Comparison of ENCODE assay signal across 9 mouse cellular contexts in the genomic region with DNA sequence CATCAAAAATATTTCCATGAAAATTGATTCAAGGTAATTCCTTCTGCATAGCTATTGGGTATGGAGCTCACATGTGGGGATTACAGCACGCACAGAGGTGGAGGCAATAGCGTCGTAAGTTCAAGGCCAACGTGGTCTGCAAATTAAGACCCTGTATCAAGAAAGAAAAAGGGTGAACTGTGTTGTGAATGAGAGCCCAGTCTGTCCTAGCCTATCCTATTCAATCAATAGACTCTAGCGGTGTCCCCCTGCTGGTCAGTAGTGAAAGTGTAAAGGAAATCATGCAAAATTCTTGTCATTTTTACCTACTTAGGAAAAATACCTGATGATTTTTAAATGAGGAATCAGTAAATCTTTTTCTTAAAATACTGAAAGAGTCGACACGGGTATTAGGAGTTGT. TPM values are rescaled to one million over a fixed set of nuclear protein-coding genes. Genes with fewer than 3 reads are reported as not detected.
A peak's percentile ranks its signal among the peaks of the same experiment; 100 is the strongest.
DNase-seq lines count a peak whose midpoint lies in the region; ATAC-seq lines count a peak whose summit lies in the region.
"Had no signal": no experiment of that assay in that cellular context is flagged by ENCODE, and none has a peak within 500 bp of the region (broad histone marks: within the 10 kb centered on the region; RNA-seq: fewer than 3 reads in every experiment).

No protein-coding gene starts in this region.

- no peak overlapping the region for H3K27ac ChIP-seq in forebrain, embryonic 12.5 days
- H3K27ac ChIP-seq: limb, embryonic 12.5 days had no signal

- WGBS in forebrain, embryonic 12.5 days, result 34% methylated on average over 7 of the region's 7 CpGs

- ATAC-seq in cerebellum, adult (ENCODE audit: insufficient number of reproducible peaks, low FRiP score, low TSS enrichment), result no peak
- peak; percentile 77; the same call in 1 of the 2 replicates for ATAC-seq in forebrain, embryonic 12.5 days (ENCODE audit: low FRiP score)

- no peaks in the 10 kb centered on the region for H3K9me3 ChIP-seq in forebrain, embryonic 12.5 days
- H3K9me3 ChIP-seq: limb, embryonic 12.5 days had no signal

- DNase-seq in cerebellum, postnatal 14 days, result peak; percentile 55 to 62
- DNase-seq in testis, postnatal 10 days (ENCODE audit: low spot score), result peak; percentile 51
- DNase-seq in testis, postnatal 14 days (ENCODE audit: low spot score), result no peak
- peak; percentile 32 to 61 for DNase-seq in kidney, postnatal 36 days
- peak; percentile 53 for DNase-seq in naive thymus-derived CD4-positive, alpha-beta T cell, adult 2 months (ENCODE audit: low read depth)
- DNase-seq in frontal cortex, postnatal 10 days (ENCODE audit: low spot score in 2 of 2), result no peak

- no peaks in the 10 kb centered on the region for H3K4me1 ChIP-seq in forebrain, embryonic 12.5 days
- H3K4me1 ChIP-seq: limb, embryonic 12.5 days had no signal

- H3K4me2 ChIP-seq in forebrain, embryonic 12.5 days, result no peak overlapping the region
- H3K4me2 ChIP-seq: limb, embryonic 12.5 days had no signal

- no peaks in the 10 kb centered on the region for H3K27me3 ChIP-seq in forebrain, embryonic 12.5 days
- H3K27me3 ChIP-seq: limb, embryonic 12.5 days had no signal

- no peak overlapping the region for H3K9ac ChIP-seq in forebrain, embryonic 12.5 days
- H3K9ac ChIP-seq: limb, embryonic 12.5 days had no signal

- no peak overlapping the region for H3K4me3 ChIP-seq in forebrain, embryonic 12.5 days (replicated peaks)
- H3K4me3 ChIP-seq: limb, embryonic 12.5 days had no signal

- peaks cover 33% of the 10 kb centered on the region for H3K36me3 ChIP-seq in forebrain, embryonic 12.5 days (replicated peaks)

RNA-seq across cellular contexts. Expression of a gene that starts 17.3 kb away (rescaled TPM):
- 39.4 and 40.3 TPM in 2 replicates for polyA plus RNA-seq in forebrain, embryonic 12.5 days (2016; fragmentation: Nextera tagmentation; extraction: Ambion mirVana)

RNA-seq across cellular contexts. Expression of a gene that starts 18.0 kb away (rescaled TPM):
- polyA plus RNA-seq in forebrain, embryonic 12.5 days (2016; fragmentation: Nextera tagmentation; extraction: Ambion mirVana), result 751 and 758 TPM in 2 replicates

RNA-seq across cellular contexts. Expression of a gene that starts 43.5 kb away (rescaled TPM):
- polyA plus RNA-seq in forebrain, embryonic 12.5 days (2016; fragmentation: Nextera tagmentation; extraction: Ambion mirVana), result 43.1 and 46.5 TPM in 2 replicates

Comparison
In these comparisons a context has a peak if more than half of its experiments do, and no peak if none do; other contexts are left out.
1. DNase-seq: peak in cerebellum, postnatal 14 days (2 of 2), testis, postnatal 10 days (single experiment), kidney, postnatal 36 days (2 of 2) and naive thymus-derived CD4-positive, alpha-beta T cell, adult 2 months (single experiment); none in testis, postnatal 14 days (single experiment) and frontal cortex, postnatal 10 days (0 of 2).